Mouse (Mus musculus): ENCODE data around the gene Htr1f.
"Not testable (repeated sequence)": the region's sequence is repeated elsewhere in the genome, so short reads cannot be mapped to it uniquely, and the experiment has no call there.

- TF ChIP-seq CTCF (IDR thresholded peaks at IDR 0.05; ENCODE audit: extremely low read depth, insufficient read depth, insufficient read length, insufficient replicate concordance); POLR2A (IDR thresholded peaks at IDR 0.05; ENCODE audit: low read depth, low read length): not testable (repeated sequence)
Measured at GRCm38 (mm10) chr16:65037660-65038425, 67.8 kb downstream of the Htr1f start.
